In the genomic region with DNA sequence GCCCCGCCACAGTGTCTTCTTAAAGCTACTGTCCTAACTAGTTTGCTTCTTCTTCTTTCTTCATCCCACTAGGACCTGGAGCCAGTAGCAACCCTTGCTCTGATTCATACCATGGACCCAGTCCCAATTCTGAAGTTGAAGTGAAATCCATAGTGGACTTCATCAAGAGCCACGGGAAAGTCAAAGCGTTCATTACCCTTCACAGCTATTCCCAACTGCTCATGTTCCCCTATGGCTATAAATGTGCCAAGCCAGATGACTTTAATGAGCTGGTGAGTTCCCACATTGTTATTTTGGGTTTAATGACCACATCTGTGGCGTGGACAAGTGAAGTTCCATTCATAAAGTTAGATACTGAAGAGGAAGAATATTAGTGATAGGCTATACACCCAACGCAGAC, we compare ENCODE assay signal across 27 mouse cellular contexts. TPM values are rescaled to one million over a fixed set of nuclear protein-coding genes. Genes with fewer than 3 reads are reported as not detected.
DNase-seq lines count a peak whose midpoint lies in the region; ATAC-seq lines count a peak whose summit lies in the region.
"Had no signal": no experiment of that assay in that cellular context is flagged by ENCODE, and none has a peak within 500 bp of the region (broad histone marks: within the 10 kb centered on the region; RNA-seq: fewer than 3 reads in every experiment).

No protein-coding gene starts in this region.

- H3K27ac ChIP-seq in kidney, embryonic 16.5 days (ENCODE audit: low read length), result peak overlapping the region; percentile 15; the same call in 1 of the 2 replicates
- H3K27ac ChIP-seq in embryonic facial prominence, embryonic 14.5 days (replicated peaks; ENCODE audit: low read depth, low read length), result peak overlapping the region; percentile 93
- H3K27ac ChIP-seq in limb, embryonic 15.5 days, result peak overlapping the region; percentile 75
- H3K27ac ChIP-seq: forebrain, embryonic 15.5 days; hindbrain, embryonic 14.5 days; kidney, postnatal 0 days; liver, embryonic 14.5 days; neural tube, embryonic 15.5 days had no signal

- WGBS in kidney, embryonic 16.5 days, result 55% methylated on average over 5 of the region's 5 CpGs
- WGBS in embryonic facial prominence, embryonic 14.5 days, result 91% methylated on average over 5 of the region's 5 CpGs
- WGBS in limb, embryonic 15.5 days, result 50% methylated on average over 5 of the region's 5 CpGs

- H3K4me1 ChIP-seq in kidney, embryonic 16.5 days (ENCODE audit: insufficient read depth, low read length), result peaks cover 40% of the 10 kb centered on the region
- peaks cover 34% of the 10 kb centered on the region for H3K4me1 ChIP-seq in embryonic facial prominence, embryonic 14.5 days (ENCODE audit: control insufficient read depth, insufficient read depth, low read length)
- H3K4me1 ChIP-seq in limb, embryonic 15.5 days, result peaks cover 33% of the 10 kb centered on the region

- no peak overlapping the region for H3K4me2 ChIP-seq in kidney, embryonic 16.5 days (replicated peaks; ENCODE audit: low read depth, low read length)
- no peak overlapping the region for H3K4me2 ChIP-seq in embryonic facial prominence, embryonic 14.5 days (ENCODE audit: low read depth, low read length)
- no peak overlapping the region for H3K4me2 ChIP-seq in limb, embryonic 15.5 days
- H3K4me2 ChIP-seq: forebrain, embryonic 15.5 days; heart, embryonic 12.5 days; hindbrain, embryonic 14.5 days; midbrain, embryonic 13.5 days; neural tube, embryonic 15.5 days; stomach, embryonic 15.5 days had no signal

- H3K4me3 ChIP-seq in kidney, embryonic 16.5 days (ENCODE audit: low read length), result no peak overlapping the region
- no peak overlapping the region for H3K4me3 ChIP-seq in embryonic facial prominence, embryonic 14.5 days (ENCODE audit: low read depth, low read length)
- H3K4me3 ChIP-seq in limb, embryonic 15.5 days, result no peak overlapping the region
- H3K4me3 ChIP-seq: erythroblast, embryonic 14.5 days; forebrain, embryonic 15.5 days; heart, embryonic 12.5 days; midbrain, embryonic 13.5 days; neural tube, embryonic 15.5 days; stomach, embryonic 15.5 days had no signal

- H3K36me3 ChIP-seq in kidney, embryonic 16.5 days (ENCODE audit: insufficient read depth, low read length), result no peaks in the 10 kb centered on the region
- no peaks in the 10 kb centered on the region for H3K36me3 ChIP-seq in embryonic facial prominence, embryonic 14.5 days (ENCODE audit: control insufficient read depth, insufficient read depth, low read length)
- H3K36me3 ChIP-seq in limb, embryonic 15.5 days, result no peaks in the 10 kb centered on the region
- H3K36me3 ChIP-seq: forebrain, embryonic 15.5 days; heart, embryonic 12.5 days; midbrain, embryonic 13.5 days; neural tube, embryonic 15.5 days; stomach, embryonic 15.5 days had no signal

- no peak overlapping the region for H3K9ac ChIP-seq in kidney, embryonic 16.5 days (replicated peaks; ENCODE audit: low read length)
- no peak overlapping the region for H3K9ac ChIP-seq in embryonic facial prominence, embryonic 14.5 days (ENCODE audit: low read depth, low read length)
- H3K9ac ChIP-seq in limb, embryonic 15.5 days, result no peak overlapping the region
- H3K9ac ChIP-seq: heart, embryonic 12.5 days; hindbrain, embryonic 14.5 days; liver, embryonic 14.5 days; midbrain, embryonic 13.5 days; neural tube, embryonic 15.5 days; stomach, embryonic 15.5 days had no signal

- no peaks in the 10 kb centered on the region for H3K27me3 ChIP-seq in kidney, embryonic 16.5 days (ENCODE audit: insufficient read depth, low read length)
- no peaks in the 10 kb centered on the region for H3K27me3 ChIP-seq in embryonic facial prominence, embryonic 14.5 days (replicated peaks; ENCODE audit: control insufficient read depth, insufficient read depth, low read length)
- H3K27me3 ChIP-seq in limb, embryonic 15.5 days, result no peaks in the 10 kb centered on the region
- H3K27me3 ChIP-seq: forebrain, embryonic 15.5 days; heart, embryonic 12.5 days; midbrain, embryonic 13.5 days; neural tube, embryonic 15.5 days; stomach, embryonic 15.5 days had no signal

- H3K9me3 ChIP-seq in kidney, embryonic 16.5 days (ENCODE audit: low read length), result peaks cover 7% of the 10 kb centered on the region; the same call in 1 of the 2 replicates
- no peaks in the 10 kb centered on the region for H3K9me3 ChIP-seq in embryonic facial prominence, embryonic 14.5 days (ENCODE audit: control insufficient read depth, low read length)
- no peaks in the 10 kb centered on the region for H3K9me3 ChIP-seq in limb, embryonic 15.5 days
- H3K9me3 ChIP-seq: forebrain, embryonic 15.5 days; heart, embryonic 12.5 days; midbrain, embryonic 13.5 days; neural tube, embryonic 15.5 days; stomach, embryonic 15.5 days had no signal

- ATAC-seq in kidney, embryonic 16.5 days (ENCODE audit: low FRiP score, low TSS enrichment), result no peak
- no peak for ATAC-seq in embryonic facial prominence, embryonic 14.5 days (ENCODE audit: low read depth)
- no peak for ATAC-seq in limb, embryonic 15.5 days (ENCODE audit: insufficient number of reproducible peaks, low FRiP score, low TSS enrichment, low read depth)
- ATAC-seq: forebrain, embryonic 15.5 days; intestine, embryonic 16.5 days; midbrain, embryonic 13.5 days had no signal

- DNase-seq in kidney, postnatal 4 days, result no peak
- DNase-seq in adipocyte (ENCODE audit: low spot score), result peak; percentile 56
- no peak for DNase-seq in embryonic facial prominence, embryonic 14.5 days (ENCODE audit: low spot score)
- DNase-seq in right cerebral cortex, postnatal 25 days, result no peak
- DNase-seq in gastrocnemius, postnatal 10 days, result no peak
- DNase-seq: adrenal gland, adult 8-10 months; cerebellum, adult 11 months; heart, postnatal 14 days; right cerebral cortex, postnatal 14 days; thymus, adult 18-20 months had no signal

RNA-seq across cellular contexts. Expression of a gene that starts 12.7 kb away (rescaled TPM):
- polyA plus RNA-seq in kidney, embryonic 16.5 days (2015; fragmentation: Nextera tagmentation; extraction: Ambion mirVana), result 15.9 and 17.5 TPM in 2 replicates
- polyA plus RNA-seq in embryonic facial prominence, embryonic 14.5 days (2014; fragmentation: Nextera tagmentation; extraction: Ambion mirVana), result 3.3 and 4.5 TPM in 2 replicates
- polyA plus RNA-seq in limb, embryonic 15.5 days (2015; fragmentation: Nextera tagmentation; extraction: Ambion mirVana), result 4.8 and 6.7 TPM in 2 replicates
- 1 to 10 TPM; 1.2 to 1.6 TPM for total RNA-seq in gastrocnemius, postnatal 10 days (2021)
- total RNA-seq: heart, postnatal 14 days had no signal
- polyA plus RNA-seq: C2C12; erythroblast, embryonic 14.5 days had no signal

RNA-seq across cellular contexts. Expression of a gene that starts 14.1 kb away (rescaled TPM):
- polyA plus RNA-seq in kidney, embryonic 16.5 days (2015; fragmentation: Nextera tagmentation; extraction: Ambion mirVana), result 0.12 and 0.14 TPM in 2 replicates
- 3.0 and 3.4 TPM in 2 replicates for polyA plus RNA-seq in embryonic facial prominence, embryonic 14.5 days (2014; fragmentation: Nextera tagmentation; extraction: Ambion mirVana)
- 5.2 and 6.3 TPM in 2 replicates for polyA plus RNA-seq in limb, embryonic 15.5 days (2015; fragmentation: Nextera tagmentation; extraction: Ambion mirVana)
- total RNA-seq in gastrocnemius, postnatal 10 days (2021), result 1 to 10 TPM in 1 of 2 experiments, under 1 TPM in 1; 0.80 to 1.2 TPM
- total RNA-seq: heart, postnatal 14 days; layer of hippocampus, adult 18-20 months had no signal
- polyA plus RNA-seq: C2C12; erythroblast, embryonic 14.5 days; urinary bladder, adult 2 months had no signal

RNA-seq across cellular contexts. Expression of a gene that starts 44.4 kb away (rescaled TPM):
- 0.17 and 0.37 TPM in 2 replicates for polyA plus RNA-seq in kidney, embryonic 16.5 days (2015; fragmentation: Nextera tagmentation; extraction: Ambion mirVana)
- polyA plus RNA-seq in embryonic facial prominence, embryonic 14.5 days (2014; fragmentation: Nextera tagmentation; extraction: Ambion mirVana), result 0.51 TPM in 1 of 2 replicates, not detected in the other
- polyA plus RNA-seq in limb, embryonic 15.5 days (2015; fragmentation: Nextera tagmentation; extraction: Ambion mirVana), result 0.14 TPM in 1 of 2 replicates, not detected in the other
- under 1 TPM; 0.21 to 0.56 TPM for total RNA-seq in gastrocnemius, postnatal 10 days (2021)
- polyA plus RNA-seq: erythroblast, embryonic 14.5 days; forebrain, embryonic 15.5 days; intestine, embryonic 16.5 days; midbrain, embryonic 13.5 days; neural tube, embryonic 15.5 days; stomach, embryonic 15.5 days had no signal

RNA-seq across cellular contexts. Expression of a gene that starts 44.5 kb away (rescaled TPM):
- polyA plus RNA-seq in kidney, embryonic 16.5 days (2015; fragmentation: Nextera tagmentation; extraction: Ambion mirVana), result 45.6 and 51.4 TPM in 2 replicates
- polyA plus RNA-seq in embryonic facial prominence, embryonic 14.5 days (2014; fragmentation: Nextera tagmentation; extraction: Ambion mirVana), result 31.0 and 36.9 TPM in 2 replicates
- 28.0 and 28.1 TPM in 2 replicates for polyA plus RNA-seq in limb, embryonic 15.5 days (2015; fragmentation: Nextera tagmentation; extraction: Ambion mirVana)
- 10 to 100 TPM; 10.5 to 12.1 TPM for total RNA-seq in gastrocnemius, postnatal 10 days (2021)

RNA-seq across cellular contexts. Expression of a gene that starts 56.7 kb away (rescaled TPM):
- 0.64 and 0.66 TPM in 2 replicates for polyA plus RNA-seq in kidney, embryonic 16.5 days (2015; fragmentation: Nextera tagmentation; extraction: Ambion mirVana)
- polyA plus RNA-seq in embryonic facial prominence, embryonic 14.5 days (2014; fragmentation: Nextera tagmentation; extraction: Ambion mirVana), result 0.92 and 1.3 TPM in 2 replicates
- 0.27 and 0.83 TPM in 2 replicates for polyA plus RNA-seq in limb, embryonic 15.5 days (2015; fragmentation: Nextera tagmentation; extraction: Ambion mirVana)
- total RNA-seq in gastrocnemius, postnatal 10 days (2021), result under 1 TPM; 0.78 to 0.93 TPM
- total RNA-seq: adrenal gland, adult 8-10 months; heart, postnatal 14 days; layer of hippocampus, adult 18-20 months; left cerebral cortex, postnatal 36 days had no signal
- polyA plus RNA-seq: C2C12; erythroblast, embryonic 14.5 days; intestine, embryonic 16.5 days; lung, embryonic 16.5 days; midbrain, embryonic 13.5 days; neural tube, embryonic 15.5 days had no signal

Comparison
In these comparisons a context has a peak if more than half of its experiments do, and no peak if none do; other contexts are left out.
1. H3K27ac ChIP-seq: peak in every context shown above with its lines; median percentile 93 in embryonic facial prominence, embryonic 14.5 days; 75 in limb, embryonic 15.5 days; 15 in kidney, embryonic 16.5 days.